Mouse (Mus musculus): ENCODE measurements around the gene Slc39a11.

DNA sequence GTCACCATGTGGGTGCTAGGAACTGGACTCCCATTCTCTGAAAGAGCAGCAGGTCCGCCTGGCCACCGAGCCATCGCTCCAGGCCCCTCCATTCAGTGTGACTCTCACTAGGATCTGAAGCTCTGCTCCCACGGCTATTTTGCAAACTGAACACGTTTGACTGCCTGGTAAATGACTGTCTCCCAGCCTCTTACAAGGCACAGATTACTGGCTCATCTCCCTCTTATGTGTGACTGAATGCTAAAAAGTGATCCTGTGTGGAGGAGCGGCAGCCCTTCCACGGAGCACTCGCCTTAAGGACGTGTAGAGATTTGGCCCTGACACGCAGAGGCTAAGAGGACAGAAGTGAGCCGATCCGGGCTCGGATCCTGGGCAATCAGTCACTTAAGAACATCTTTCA, 96.3 kb downstream of the Slc39a11 start:
- TF ChIP-seq CTCF (IDR thresholded peaks at IDR 0.05) (no peak), EP300 (IDR thresholded peaks at IDR 0.05) (no peak)

All from lung, postnatal 0 days (tissue).